Mouse (Mus musculus) erythroblast, embryonic 14.5 days (primary cell): ENCODE measurements around the gene Fam162b. TPM values are rescaled to one million over a fixed set of nuclear protein-coding genes. Genes with fewer than 3 reads are reported as not detected.

Experiments used
- H3K27me3 ChIP-seq: 2 replicates; pipeline ENCODE4 v1.6.1; 2012; ENCODE audit warnings: inconsistent platforms; ENCODE audit not compliant: control insufficient read depth
- H3K36me3 ChIP-seq: 2 replicates; pipeline ENCODE4 v1.6.1; 2012; ENCODE audit warnings: mild to moderate bottlenecking, inconsistent platforms; ENCODE audit not compliant: control insufficient read depth
- H3K4me1 ChIP-seq: 2 replicates; pipeline ENCODE4 v1.6.1; 2012; ENCODE audit warnings: inconsistent platforms; ENCODE audit not compliant: control insufficient read depth
- H3K4me3 ChIP-seq: replicated peaks from 2 replicates; pipeline ENCODE3; 2012; ENCODE audit warnings: moderate library complexity, mild to moderate bottlenecking, inconsistent platforms
- H3K9me3 ChIP-seq: 2 replicates; pipeline ENCODE4 v1.6.1; 2012; ENCODE audit warnings: low read length, inconsistent platforms, mixed read lengths; ENCODE audit not compliant: control insufficient read depth
- GATA1 ChIP-seq: IDR thresholded peaks from 2 replicates; pipeline ENCODE4 v1.6.1; 2012; ENCODE audit warnings: low read length, inconsistent platforms, mixed read lengths
- TAL1 ChIP-seq: IDR thresholded peaks from 3 replicates; pipeline ENCODE4 v1.6.1; 2012; ENCODE audit warnings: low read length, inconsistent platforms, mixed read lengths
- polyA plus RNA-seq: library from polyadenylated mRNA; stranded (reverse); fragments of >175 nt; gene quantifications from 2 replicates; pipeline ENCODE4 v1.2.3, GENCODE M21; 2012

The Fam162b gene
- polyA plus RNA-seq, 1 experiment, result not detected

DNA sequence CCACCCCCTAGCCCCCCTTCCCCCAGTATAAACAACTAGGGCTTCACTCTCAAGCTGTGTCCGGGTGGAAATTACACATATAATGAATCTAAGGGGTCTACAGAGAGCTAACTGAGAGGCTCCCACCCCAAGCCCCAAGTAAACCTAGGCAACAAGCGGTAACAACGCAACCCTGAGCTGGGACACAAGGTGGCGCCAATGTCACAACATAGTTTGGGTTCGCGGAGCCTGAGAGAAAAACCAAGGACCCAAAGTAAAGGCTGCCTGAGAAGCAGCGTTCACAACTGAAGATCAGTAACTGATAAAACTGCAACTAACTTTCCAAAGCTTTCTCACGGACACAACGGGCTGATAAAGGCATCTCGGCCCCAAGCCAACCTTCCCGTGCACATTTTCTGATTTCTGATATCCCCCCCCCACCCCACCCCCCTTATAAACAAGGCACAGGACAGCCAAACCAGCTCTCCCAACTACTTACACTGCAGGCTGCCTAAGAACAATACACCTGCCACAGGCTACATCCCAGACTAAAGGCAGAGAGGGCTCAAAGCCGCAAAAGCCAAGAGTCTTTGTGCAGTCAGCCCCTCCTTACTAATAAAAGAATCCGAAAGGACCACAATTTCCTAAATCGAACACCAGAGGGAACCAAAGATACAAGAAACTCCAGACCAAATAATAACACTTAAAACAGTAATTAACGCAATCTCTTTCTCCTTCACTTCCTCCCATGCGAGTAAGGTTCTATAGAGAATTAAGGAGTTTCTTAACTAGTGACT lies 36.8 kb downstream of the Fam162b start:
- no peaks in the 10 kb centered on the region for H3K27me3 ChIP-seq
- no peaks in the 10 kb centered on the region for H3K4me1 ChIP-seq
- H3K36me3 ChIP-seq, result no peaks in the 10 kb centered on the region
- TF ChIP-seq TAL1 (no peak), GATA1 (no peak)
- no peak overlapping the region for H3K4me3 ChIP-seq
- no peaks in the 10 kb centered on the region for H3K9me3 ChIP-seq

Other genes with a start within 250 kb of the Fam162b start
- gene Gm49339, start 109.9 kb downstream of the Fam162b start, polyA plus RNA-seq, result not detected in 2 replicates
- gene Lilr4b, start 109.9 kb downstream of the Fam162b start, polyA plus RNA-seq, result 0.08 TPM in 1 of 2 replicates, not detected in the other
- gene Lilrb4a, start 99.6 kb downstream of the Fam162b start, polyA plus RNA-seq, result 0.03 and 0.06 TPM in 2 replicates
- not detected in 2 replicates for gene Gprc6a, start 40.9 kb upstream of the Fam162b start, polyA plus RNA-seq
- not detected in 2 replicates for gene Rfx6, start 87.2 kb upstream of the Fam162b start, polyA plus RNA-seq